Mouse (Mus musculus) midbrain, embryonic 11.5 days (tissue): ENCODE results near the gene Pop7. TPM values are rescaled to one million over a fixed set of nuclear protein-coding genes. Genes with fewer than 3 reads are reported as not detected.

Experiments
- ATAC-seq: fragments of 200-750 bp; cut with Nextera tagmentation; 2 replicates; pipeline ENCODE4 v1.8.0; 2017; ENCODE audit warnings: moderate TSS enrichment, moderate library complexity; ENCODE audit not compliant: low FRiP score
- DNase-seq: peaks from one replicate; pipeline ENCODE4 v3.0.0; 2015; ENCODE audit warnings: low spot score; ENCODE audit errors: missing footprints
- H3K27ac ChIP-seq: fragments of 300-500 bp; sonication (generic); 2 replicates; pipeline ENCODE4 v1.5.1; 2014; ENCODE audit warnings: low read depth, low read length
- H3K27me3 ChIP-seq: fragments of 300-500 bp; sonication (generic); 2 replicates; pipeline ENCODE4 v1.6.1; 2014; ENCODE audit warnings: mild to moderate bottlenecking, low read length, moderate library complexity, mixed read lengths; ENCODE audit not compliant: control insufficient read depth, insufficient read depth
- H3K36me3 ChIP-seq: fragments of 300-500 bp; sonication (generic); 2 replicates; pipeline ENCODE4 v1.6.1; 2014; ENCODE audit warnings: mild to moderate bottlenecking, low read length, moderate library complexity, mixed read lengths; ENCODE audit not compliant: control insufficient read depth, insufficient read depth
- H3K4me1 ChIP-seq: fragments of 300-500 bp; sonication (generic); 2 replicates; pipeline ENCODE4 v1.6.1; 2014; ENCODE audit warnings: low read length; ENCODE audit not compliant: control insufficient read depth, insufficient read depth
- H3K4me2 ChIP-seq: fragments of 300-500 bp; sonication (generic); 2 replicates; pipeline ENCODE4 v1.6.1; 2014; ENCODE audit warnings: mild to moderate bottlenecking, moderate library complexity
- H3K4me3 ChIP-seq: fragments of 300-500 bp; sonication (generic); 2 replicates; pipeline ENCODE4 v1.5.1; 2014; ENCODE audit warnings: low read depth, low read length
- H3K9ac ChIP-seq: fragments of 300-500 bp; sonication (generic); 2 replicates; pipeline ENCODE4 v1.6.1; 2014; ENCODE audit warnings: low read length
- H3K9me3 ChIP-seq: fragments of 300-500 bp; sonication (generic); 2 replicates; pipeline ENCODE4 v1.6.1; 2016; ENCODE audit warnings: low read length; ENCODE audit not compliant: control insufficient read depth
- WGBS: fragments of 180-500 bp; shearing (Covaris S2); extraction: QIAGEN DNeasy Blood & Tissue Kit; methylation state at CpG from one replicate; pipeline ENCODE4 v1.1.7; 2014; 5-methylcytosine and 5-hydroxymethylcytosine counted together
- polyA plus RNA-seq: library from polyadenylated mRNA; unstranded; fragments of >200 nt; fragmentation: Nextera tagmentation; extraction: Ambion mirVana; gene quantifications from 2 replicates; pipeline ENCODE4 v1.2.1, GENCODE M21; 2014

Pop7 gene
- polyA plus RNA-seq, 1 experiment from 2014 or later = 54.8 TPM

GRCm38 (mm10) chr5:137522711-137523110 is 20.4 kb upstream of the Pop7 start:
- DNase-seq (no peak), ATAC-seq (no peak)
- Histone ChIP-seq H3K4me3 (no peak overlapping the region), H3K4me1 (peaks cover 9% of the 10 kb centered on the region; the same call in 1 of the 2 replicates), H3K36me3 (peaks cover 58% of the 10 kb centered on the region), H3K4me2 (no peak overlapping the region), H3K9me3 (no peaks in the 10 kb centered on the region), H3K27me3 (no peaks in the 10 kb centered on the region), H3K9ac (no peak overlapping the region), H3K27ac (no peak overlapping the region)
- WGBS = 73% methylated on average over 11 of the region's 11 CpGs

GRCm38 (mm10) chr5:137521861-137522260 is 19.5 kb upstream of the Pop7 start:
- DNase-seq = no peak
- no peak overlapping the region for H3K9ac ChIP-seq
- no peak overlapping the region for H3K27ac ChIP-seq
- no peak overlapping the region for H3K4me3 ChIP-seq
- ATAC-seq = no peak
- no peak overlapping the region for H3K4me2 ChIP-seq
- H3K27me3 ChIP-seq = no peaks in the 10 kb centered on the region
- no peaks in the 10 kb centered on the region for H3K9me3 ChIP-seq
- peaks cover 7% of the 10 kb centered on the region; the same call in 1 of the 2 replicates for H3K4me1 ChIP-seq
- peaks cover 60% of the 10 kb centered on the region for H3K36me3 ChIP-seq
- WGBS = 82% methylated on average over 9 of the region's 9 CpGs

- H3K9me3 ChIP-seq = no peaks in the 10 kb centered on the region
- DNase-seq = no peak
- no peak overlapping the region for H3K4me3 ChIP-seq
- peaks cover 50% of the 10 kb centered on the region for H3K36me3 ChIP-seq
- no peaks in the 10 kb centered on the region for H3K27me3 ChIP-seq
- 93% methylated on average over 27 of the region's 27 CpGs for WGBS
- H3K9ac ChIP-seq = no peak overlapping the region
- H3K27ac ChIP-seq = no peak overlapping the region
- ATAC-seq = no peak
- H3K4me2 ChIP-seq = no peak overlapping the region
- H3K4me1 ChIP-seq = no peaks in the 10 kb centered on the region; the same call in 1 of the 2 replicates
These were observed 17.6 kb upstream of the Pop7 start for GRCm38 (mm10) chr5:137519691-137520550.

DNA sequence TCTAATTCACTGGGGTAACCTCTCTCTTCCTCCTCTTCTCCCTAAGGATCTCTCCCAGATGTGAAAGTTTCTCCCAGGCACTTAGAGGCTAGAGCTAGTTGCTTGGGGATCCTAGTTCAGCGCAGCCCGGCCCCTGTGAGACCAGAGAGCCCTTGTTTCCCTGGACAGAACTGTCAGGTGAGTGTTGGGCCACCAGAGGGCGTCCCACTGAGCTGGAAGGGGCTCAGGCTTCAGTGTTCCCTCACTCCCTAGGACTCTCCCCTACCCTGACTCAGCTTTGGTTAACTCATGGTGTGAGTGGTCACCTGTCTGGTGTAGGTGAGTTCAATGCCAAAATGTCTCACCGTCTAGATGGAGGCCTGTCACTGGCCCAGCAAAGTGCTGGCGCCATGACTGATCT is 16.1 kb upstream of the Pop7 start, which contains the start of gene Gigyf1:
Gigyf1 (plus strand) TSS at position 113 of the 400 bp plus-strand sequence.
- no peak within 1 kb of the TSS for H3K4me2 ChIP-seq
- H3K4me1 ChIP-seq = peaks cover 4% of the 10 kb centered on the region
- H3K27ac ChIP-seq = no peak within 1 kb of the TSS
- no peaks in the 10 kb centered on the region for H3K27me3 ChIP-seq
- no peak within 1 kb of the TSS for H3K9ac ChIP-seq
- peaks cover 35% of the 10 kb centered on the region for H3K36me3 ChIP-seq
- no peak within 1 kb of the TSS for H3K4me3 ChIP-seq
- no peaks in the 10 kb centered on the region for H3K9me3 ChIP-seq
- 77% methylated on average over 5 of the region's 5 CpGs for WGBS
- ATAC-seq = 0 out of 2 replicates have a peak, but pooled peaks have one; percentile 31
- no peak for DNase-seq

- 92% methylated on average over 3 of the region's 3 CpGs for WGBS
- H3K9ac ChIP-seq = no peak overlapping the region
- no peak overlapping the region for H3K4me2 ChIP-seq
- no peaks in the 10 kb centered on the region for H3K9me3 ChIP-seq
- H3K36me3 ChIP-seq = peaks cover 4% of the 10 kb centered on the region
- peaks cover 26% of the 10 kb centered on the region for H3K4me1 ChIP-seq
- no peak overlapping the region for H3K4me3 ChIP-seq
- no peak overlapping the region for H3K27ac ChIP-seq
- no peak for ATAC-seq
- no peak for DNase-seq
- no peaks in the 10 kb centered on the region for H3K27me3 ChIP-seq
These were observed 12.5 kb upstream of the Pop7 start for GRCm38 (mm10) chr5:137514811-137515210.

GRCm38 (mm10) chr5:137513951-137514721 is 11.8 kb upstream of the Pop7 start:
- H3K9ac ChIP-seq = 0 out of 2 replicates have a peak overlapping the region, but pooled peaks have one; percentile 24
- WGBS = 90% methylated on average over 12 of the region's 12 CpGs

DNA sequence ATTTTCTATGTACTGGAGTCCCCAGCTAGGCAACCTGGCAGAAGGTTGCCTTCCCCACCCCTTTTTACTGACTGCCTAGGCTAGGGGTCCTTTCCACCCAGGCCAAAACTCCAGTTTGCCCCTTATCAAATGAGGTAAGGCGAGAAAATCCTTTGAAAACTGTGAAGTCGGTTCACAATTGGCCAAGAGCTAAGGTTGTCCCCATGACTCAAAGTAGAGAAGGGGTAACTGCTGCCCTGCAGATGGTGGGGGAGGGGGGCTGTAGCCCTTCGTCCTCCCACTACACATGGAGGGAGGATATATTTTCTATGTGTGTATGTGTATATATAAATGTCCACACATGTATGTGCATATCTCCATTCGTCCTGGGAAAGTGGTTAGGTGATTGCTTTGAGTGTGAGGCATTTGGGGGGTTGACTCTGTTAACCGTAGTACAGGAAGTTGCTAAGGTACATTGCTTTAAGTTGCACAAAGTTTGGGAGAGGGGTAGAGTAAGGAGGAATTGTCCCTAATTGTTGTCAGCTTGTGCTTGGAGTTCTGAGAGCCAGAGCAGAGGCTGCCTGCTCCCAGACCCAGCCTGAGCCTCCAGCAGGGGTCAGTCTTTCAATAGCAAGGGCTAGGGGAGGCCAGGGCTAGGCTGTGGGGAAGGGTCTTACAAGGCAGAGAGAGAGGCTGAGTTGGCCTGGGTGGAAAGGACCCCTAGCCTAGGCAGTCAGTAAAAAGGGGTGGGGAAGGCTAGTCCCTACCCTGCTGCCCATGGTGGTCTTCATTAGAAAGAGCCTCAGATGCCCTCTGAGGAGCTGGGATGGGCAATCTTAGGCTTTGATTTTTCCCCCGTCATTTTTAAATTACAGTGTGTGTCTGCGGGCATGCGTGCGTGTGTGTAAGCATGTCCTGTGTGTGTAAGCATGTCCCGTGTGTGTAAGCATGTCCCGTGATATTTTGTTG is 10.8 kb upstream of the Pop7 start:
- 82% methylated on average over 11 of the region's 11 CpGs for WGBS
- 0 out of 2 replicates have a peak overlapping the region, but pooled peaks have one; percentile 17 for H3K9ac ChIP-seq
- no peak overlapping the region for H3K27ac ChIP-seq
- peaks cover 26% of the 10 kb centered on the region for H3K4me1 ChIP-seq
- peaks cover 2% of the 10 kb centered on the region; the same call in 1 of the 2 replicates for H3K36me3 ChIP-seq
- no peak overlapping the region for H3K4me3 ChIP-seq
- no peak overlapping the region for H3K4me2 ChIP-seq
- DNase-seq = peak; percentile 91
- H3K9me3 ChIP-seq = no peaks in the 10 kb centered on the region
- ATAC-seq = peak; percentile 63
- H3K27me3 ChIP-seq = no peaks in the 10 kb centered on the region

More at GRCm38 (mm10) chr5:137513951-137514721, 11.8 kb upstream of the Pop7 start:
- Histone ChIP-seq H3K36me3 (peaks cover 2% of the 10 kb centered on the region; the same call in 1 of the 2 replicates), H3K9me3 (no peaks in the 10 kb centered on the region), H3K4me3 (no peak overlapping the region), H3K27ac (no peak overlapping the region), H3K4me2 (no peak overlapping the region), H3K27me3 (no peaks in the 10 kb centered on the region), H3K4me1 (peaks cover 26% of the 10 kb centered on the region)
- ATAC-seq (no peak), DNase-seq (no peak)

GRCm38 (mm10) chr5:137511706-137512105 is 9.4 kb upstream of the Pop7 start:
- no peak for DNase-seq
- peak overlapping the region; percentile 99 for H3K9ac ChIP-seq
- H3K27ac ChIP-seq = no peak overlapping the region
- no peaks in the 10 kb centered on the region for H3K36me3 ChIP-seq
- H3K4me1 ChIP-seq = peaks cover 26% of the 10 kb centered on the region
- H3K27me3 ChIP-seq = no peaks in the 10 kb centered on the region
- peak overlapping the region; percentile 100 for H3K4me3 ChIP-seq
- H3K9me3 ChIP-seq = no peaks in the 10 kb centered on the region
- no peak for ATAC-seq
- H3K4me2 ChIP-seq = peak overlapping the region; percentile 92
- 73% methylated on average over 3 of the region's 3 CpGs for WGBS
